Mouse (Mus musculus) v-Abl transformed pro-B cells (cell line): ENCODE measurements around the gene Iba57.

Experiments
- in situ Hi-C, 2 experiments: fragments of 400-800 bp; cut with MboI; formaldehyde crosslinking; loops; one replicate each; pipeline ENCODE4 v1.15.1; 2025; ENCODE audit not compliant: unreplicated experiment in 2 of 2

The Iba57 gene

DNA sequence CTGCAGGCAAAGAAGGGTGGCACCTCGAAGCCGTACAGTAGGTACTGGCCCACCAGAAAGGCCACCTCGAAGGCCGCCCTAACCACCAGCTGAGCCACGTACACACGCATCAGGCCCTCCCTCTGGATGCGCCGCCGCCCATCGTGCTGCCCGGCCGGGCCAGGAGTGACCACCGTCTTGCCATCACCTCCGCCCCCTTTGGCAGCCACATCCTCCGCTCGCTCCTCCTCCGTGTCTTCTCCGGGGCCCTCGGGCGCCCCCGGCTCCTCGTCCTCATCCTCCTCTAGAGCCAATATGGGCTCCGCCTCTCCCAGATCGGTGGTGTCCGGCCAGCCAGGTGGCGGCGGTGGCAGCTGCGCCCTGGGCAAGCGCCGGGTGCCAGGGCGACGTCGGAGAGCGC lies 13.4 kb upstream of the Iba57 start:
- in situ Hi-C loops = no loop called here

GRCm38 (mm10) chr11:59176475-59176874 lies 12.9 kb upstream of the Iba57 start:
- in situ Hi-C loops = no loop called here

- in situ Hi-C loops = no loop called here
Measured at GRCm38 (mm10) chr11:59174189-59174838, 10.8 kb upstream of the Iba57 start.

DNA sequence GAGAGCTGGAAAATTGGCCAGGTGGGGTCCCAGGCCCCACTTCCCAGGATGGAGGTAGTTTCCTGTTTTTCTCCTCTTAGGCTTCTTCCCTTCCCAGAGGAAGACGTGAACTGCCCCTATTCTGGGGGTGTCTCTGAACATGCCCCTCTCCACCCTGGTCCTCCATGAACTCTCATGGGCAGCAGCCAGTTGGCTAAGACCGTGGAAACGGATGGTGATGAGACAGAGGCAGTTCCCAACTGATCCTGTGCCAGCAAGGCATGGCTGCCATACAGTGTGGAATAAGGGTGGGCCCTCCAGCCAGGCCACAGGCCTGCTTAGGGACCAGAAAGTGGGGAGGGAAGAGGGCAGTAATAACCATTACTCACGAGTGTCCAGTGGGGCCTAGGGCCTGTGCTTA lies 7.0 kb upstream of the Iba57 start:
- in situ Hi-C loops = no loop called here

DNA sequence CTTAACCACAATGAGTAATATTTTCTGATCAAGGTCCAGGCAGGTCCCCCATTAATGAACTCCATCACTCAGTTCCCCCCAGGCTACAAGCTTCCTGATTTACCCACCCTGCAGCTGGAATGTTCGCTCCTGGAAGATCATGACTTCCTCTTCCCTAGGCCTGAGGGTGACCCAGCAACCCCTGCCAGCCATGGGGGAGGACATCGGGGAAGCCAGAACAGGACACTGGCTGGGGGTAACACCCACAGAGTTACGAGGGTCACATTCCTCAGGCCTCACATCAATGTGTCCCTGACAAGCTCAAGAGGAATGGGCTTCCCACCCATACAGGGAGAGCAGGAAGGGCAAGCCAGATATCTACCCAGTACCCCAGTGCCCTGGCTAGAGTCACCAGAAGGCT lies 6.3 kb upstream of the Iba57 start:
- in situ Hi-C loops = no loop called here

DNA sequence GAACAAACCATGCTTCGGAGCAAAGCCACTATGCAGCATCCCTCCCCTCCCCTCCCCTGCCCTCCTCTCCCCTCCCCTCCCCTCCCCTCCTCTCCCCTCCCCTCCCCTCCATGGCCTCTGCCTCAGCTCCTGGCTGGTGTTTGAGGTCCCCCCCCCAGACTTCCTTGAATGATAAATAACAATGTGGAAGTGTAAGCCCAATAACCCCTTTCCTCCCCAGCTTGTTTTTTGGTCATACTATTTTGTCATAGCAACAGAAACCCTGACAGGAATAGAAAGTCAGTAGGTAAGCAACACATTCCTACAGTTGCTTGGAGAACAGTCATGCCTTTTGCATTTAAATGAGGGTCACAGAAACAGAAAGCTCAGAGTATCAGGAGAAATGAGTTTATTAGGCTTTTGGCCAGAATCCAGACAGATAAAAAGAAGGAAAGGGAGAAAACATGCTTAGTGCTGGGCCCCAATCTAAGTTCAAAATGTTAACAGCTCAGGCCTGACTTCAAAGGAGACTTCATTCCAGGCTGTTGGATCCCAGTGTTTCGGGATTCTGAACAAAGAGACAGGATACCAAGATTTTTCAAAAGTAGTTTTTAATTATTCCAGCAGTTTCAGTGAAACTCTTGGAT lies 2.2 kb upstream of the Iba57 start:
- in situ Hi-C loops = no loop called here

DNA sequence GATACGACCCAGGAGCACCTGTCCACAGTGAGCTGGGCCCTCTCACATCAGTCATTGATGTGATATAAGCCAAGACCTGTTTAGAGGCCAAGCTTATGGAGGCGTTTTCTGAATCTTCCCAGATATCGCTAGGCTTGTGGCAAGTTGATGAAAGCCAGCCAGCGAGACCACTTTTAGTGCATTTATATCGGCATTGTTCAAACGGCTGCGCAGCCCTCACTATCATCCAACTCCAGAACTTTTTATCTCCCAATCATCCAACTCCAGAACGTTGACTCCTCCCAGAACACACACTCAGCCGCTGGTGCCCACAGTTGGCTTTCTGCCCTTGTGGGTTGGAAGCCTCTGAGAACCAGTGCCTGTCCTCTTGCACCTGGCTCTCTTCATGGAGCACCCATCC lies 845 bp upstream of the Iba57 start:
- in situ Hi-C loops = no loop called here

DNA sequence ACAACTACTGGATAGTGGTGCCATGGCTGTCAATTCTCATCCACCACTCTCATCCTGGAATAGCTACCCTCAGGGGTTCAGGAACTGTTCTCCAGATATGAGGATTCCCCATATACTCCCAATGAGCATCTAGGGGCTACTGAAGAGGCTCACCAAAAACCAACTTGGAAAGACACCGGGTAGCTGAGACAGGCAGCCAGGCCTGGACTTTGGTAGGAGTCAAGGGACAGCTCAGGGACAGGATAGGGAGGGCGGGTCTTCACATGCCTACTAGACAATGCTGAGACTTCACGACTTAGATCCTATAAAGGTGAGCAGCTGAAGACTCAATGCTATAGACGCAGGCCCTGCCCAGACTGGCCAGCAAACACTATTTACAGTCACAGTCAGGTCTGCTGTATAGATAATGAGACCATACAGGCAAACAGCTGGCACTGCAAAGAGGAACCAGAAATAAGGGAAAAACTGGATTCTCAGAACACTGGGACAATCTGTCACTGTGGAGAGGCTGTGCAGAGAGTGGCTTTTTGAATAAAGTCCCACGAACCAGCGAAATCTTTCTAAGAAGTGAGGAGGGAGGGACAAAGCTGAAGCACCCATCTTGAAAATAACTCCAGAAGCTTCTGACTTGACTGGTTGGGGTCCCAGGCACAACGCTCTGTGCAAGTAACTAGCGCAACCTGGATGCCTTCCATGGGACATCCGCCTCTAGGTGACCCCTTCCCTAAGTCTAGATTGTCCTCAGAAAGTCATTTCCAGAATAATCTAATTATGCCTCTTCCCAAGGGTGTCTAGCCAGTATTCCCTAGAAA lies 890 bp downstream of the Iba57 start:
- in situ Hi-C loops = no loop called here

DNA sequence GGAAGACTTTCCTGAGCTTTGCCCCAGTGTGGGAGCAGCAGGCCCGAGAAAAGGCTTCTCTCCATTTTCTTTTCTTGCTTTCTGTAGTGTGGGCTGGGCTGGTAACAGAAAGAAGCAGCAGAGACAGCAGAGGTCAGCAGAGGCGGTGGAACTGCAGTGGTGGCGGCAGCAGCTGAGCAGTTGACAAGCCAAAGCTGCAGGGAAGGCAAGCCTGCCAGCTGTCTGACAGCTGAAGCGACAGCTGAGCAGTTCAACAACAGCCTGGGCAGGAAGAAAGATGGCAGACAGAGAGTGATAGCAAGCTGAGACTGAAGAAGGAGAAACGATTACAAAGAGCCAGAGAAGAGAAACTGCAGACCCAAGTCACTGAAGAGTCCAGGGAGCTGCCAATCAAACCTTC lies 2.1 kb downstream of the Iba57 start:
- in situ Hi-C loops = no loop called here

- in situ Hi-C loops = no loop called here
Measured at GRCm38 (mm10) chr11:59159558-59159957, 4.0 kb downstream of the Iba57 start.

DNA sequence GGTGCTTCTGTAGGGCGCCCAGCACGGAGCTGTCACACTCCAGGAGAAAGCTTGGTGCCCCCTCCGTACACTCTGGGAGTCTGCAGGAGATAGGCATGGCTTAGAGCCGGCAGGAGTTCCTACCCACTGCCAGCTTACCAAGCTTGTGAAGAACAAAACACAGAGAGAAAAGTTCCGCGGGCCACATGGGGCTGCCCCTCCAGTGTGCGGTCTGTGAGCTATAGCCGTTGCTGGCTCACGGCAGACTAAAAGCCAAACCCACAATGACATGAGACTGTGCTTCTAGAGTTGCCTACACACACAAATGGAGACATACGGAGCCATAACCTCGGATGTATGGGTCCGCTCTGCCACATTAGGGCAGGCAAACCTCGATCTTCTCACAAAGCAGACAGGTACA lies 4.4 kb downstream of the Iba57 start:
- in situ Hi-C loops = no loop called here

DNA sequence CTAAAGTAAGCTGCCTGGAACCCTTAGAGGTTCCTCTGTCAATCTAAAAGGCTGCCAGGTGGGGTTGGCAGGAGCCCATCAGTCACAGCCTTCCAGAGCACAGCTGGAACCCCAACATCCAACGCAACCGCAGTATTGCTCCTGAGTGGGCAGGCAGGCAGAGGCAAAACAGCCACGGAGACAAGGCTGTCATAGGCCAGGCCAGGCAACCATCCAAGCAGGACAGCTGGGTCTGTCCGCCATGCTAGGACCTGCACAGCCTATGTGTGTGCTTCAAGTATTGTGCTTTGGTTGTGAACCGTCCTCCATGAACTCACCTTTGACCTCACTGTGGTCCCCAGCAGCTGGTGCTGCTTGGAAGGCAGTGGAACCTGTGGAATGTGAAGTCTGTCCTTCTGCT lies 7.6 kb downstream of the Iba57 start:
- in situ Hi-C loops = no loop called here

- in situ Hi-C loops = no loop called here
Measured at GRCm38 (mm10) chr11:59154220-59154619, 9.3 kb downstream of the Iba57 start.

DNA sequence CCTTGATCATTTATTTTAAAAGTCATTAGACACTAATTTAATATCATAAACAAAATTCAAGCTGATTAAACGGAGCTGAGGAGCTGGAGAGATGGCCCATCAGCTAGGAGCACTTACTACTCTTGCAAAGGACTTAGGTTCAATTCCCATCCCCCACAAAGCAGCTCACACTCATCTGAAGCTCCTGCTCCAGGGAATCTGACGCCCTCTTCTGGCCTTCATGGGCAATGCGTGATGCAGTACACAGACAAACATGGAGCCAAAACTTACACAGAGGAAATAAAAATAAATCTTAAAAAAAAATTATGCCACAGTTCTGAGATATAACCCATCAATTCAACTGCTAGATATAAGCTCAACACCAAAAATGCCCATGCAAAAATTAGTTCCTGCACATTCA lies 11.8 kb downstream of the Iba57 start:
- in situ Hi-C loops = no loop called here

DNA sequence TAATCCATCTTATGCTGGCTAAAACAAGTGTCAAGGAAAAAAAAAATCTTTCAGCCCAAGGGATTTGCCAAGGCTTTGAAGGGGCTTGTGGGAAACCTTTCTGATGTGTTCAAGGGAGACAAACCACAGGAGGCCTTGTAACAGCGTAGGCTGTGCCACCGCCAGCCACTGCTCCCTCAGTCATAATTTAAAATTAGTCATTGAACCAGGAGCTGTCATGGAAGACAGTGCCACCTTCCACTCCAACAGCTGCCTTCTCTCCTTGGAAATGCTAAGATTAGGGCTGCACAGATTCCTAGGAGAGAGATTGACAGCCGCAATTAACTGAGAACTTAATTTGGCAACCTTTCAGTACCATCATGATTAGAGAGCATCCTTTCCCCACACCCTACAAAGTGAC lies 14.2 kb downstream of the Iba57 start:
- in situ Hi-C loops = no loop called here

GRCm38 (mm10) chr11:59142962-59143361 lies 20.6 kb downstream of the Iba57 start:
- in situ Hi-C loops = no loop called here

GRCm38 (mm10) chr11:59141772-59142370 lies 21.7 kb downstream of the Iba57 start:
- in situ Hi-C loops = no loop called here

DNA sequence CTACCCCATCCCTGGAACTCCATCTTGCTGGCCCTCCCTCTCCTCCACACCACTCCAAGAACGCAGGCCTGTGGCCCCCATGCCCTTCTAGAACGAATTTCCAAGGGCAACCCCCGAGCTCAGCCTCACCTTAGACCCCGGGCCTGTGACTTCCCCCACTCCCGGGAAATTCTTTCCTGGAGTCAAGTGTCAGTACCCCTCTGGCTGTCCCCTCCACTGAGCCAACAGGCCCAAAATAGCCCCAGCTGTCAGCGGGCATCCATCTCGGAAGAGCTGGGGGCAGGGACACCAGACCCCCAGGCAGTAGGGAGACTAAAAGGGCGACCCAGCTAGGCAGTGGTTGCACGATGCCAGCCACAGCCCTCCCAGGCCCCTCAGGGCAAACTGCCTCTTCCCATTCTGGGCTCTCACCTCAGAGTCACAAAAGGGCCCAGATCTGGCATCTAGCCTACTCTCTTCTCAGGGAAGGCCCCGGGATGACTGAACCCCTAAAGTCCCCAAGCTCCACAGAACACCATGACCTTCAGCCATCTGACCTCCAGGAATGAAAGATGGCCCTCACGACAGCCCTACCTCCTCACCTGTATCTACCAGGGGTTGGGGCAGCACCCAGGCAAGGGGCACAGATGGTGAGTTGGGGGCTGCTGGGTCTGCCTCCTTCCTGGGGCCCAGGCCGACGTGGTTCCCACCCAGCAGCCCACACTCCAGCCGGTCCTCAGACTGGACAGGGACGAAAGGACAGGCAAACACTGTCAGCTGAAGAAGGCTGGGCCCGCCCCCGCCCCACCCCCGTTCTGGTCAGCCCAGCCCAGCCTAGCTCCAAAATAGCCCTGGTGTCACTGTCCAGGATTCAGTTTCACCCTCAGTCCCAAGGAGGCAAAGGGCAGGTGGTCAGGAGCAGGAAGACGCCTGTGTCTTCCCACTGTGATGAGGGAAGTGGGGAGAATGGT lies 24.7 kb downstream of the Iba57 start:
- in situ Hi-C loops = no loop called here

GRCm38 (mm10) chr11:59136994-59137706 lies 26.4 kb downstream of the Iba57 start:
- in situ Hi-C loops = no loop called here
